In the genomic region with DNA sequence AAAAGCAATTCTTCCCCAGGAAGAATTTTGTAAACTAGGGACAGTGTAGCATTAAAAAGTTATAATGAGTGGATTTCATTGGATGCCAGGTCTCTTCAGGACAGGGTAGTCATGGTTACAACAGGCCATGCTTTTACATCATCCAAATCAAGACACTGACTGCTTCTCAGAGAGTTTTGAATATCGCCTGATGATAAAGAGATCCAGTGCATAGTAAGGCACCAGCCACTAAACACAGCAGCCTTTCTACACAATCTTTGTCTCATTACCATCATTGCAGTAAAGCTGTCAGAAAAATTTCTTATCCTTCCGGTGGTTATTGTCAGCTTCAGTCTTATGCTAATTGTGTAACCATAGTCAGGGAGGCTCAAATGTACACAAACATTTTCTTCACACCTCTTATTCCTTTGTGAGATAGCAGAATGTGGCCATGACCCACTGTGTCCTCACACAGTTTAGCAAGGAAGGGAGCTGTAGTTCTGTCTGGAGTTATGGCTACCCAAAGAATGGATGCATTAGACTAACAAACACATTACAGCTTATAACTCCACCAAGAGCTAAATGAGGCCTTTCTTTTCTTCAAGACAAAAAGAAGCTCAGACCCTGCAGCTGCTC, we compare ENCODE assay signal across 24 mouse cellular contexts.
DNase-seq lines count a peak whose midpoint lies in the region; ATAC-seq and TF ChIP-seq lines count a peak whose summit lies in the region.
"Had no signal": no experiment of that assay in that cellular context is flagged by ENCODE, and none has a peak within 500 bp of the region (broad histone marks: within the 10 kb centered on the region; RNA-seq: fewer than 3 reads in every experiment).

No protein-coding gene starts in this region.

- no peak for TF ChIP-seq POLR2A in kidney, adult 2 months (IDR thresholded peaks at IDR 0.05; ENCODE audit: low read depth, low read length)

- no peak for TF ChIP-seq CTCF in kidney, adult 2 months (conservative IDR thresholded peaks at IDR 0.05; ENCODE audit: insufficient read depth, insufficient read length, low read depth, low read length)

- 68% methylated on average over 2 of the region's 2 CpGs for WGBS in forebrain, embryonic 11.5 days
- 84% methylated on average over 2 of the region's 2 CpGs for WGBS in forebrain, embryonic 10.5 days
- WGBS in hindbrain, embryonic 12.5 days: 44% methylated on average over 2 of the region's 2 CpGs
- 34% methylated on average over 2 of the region's 2 CpGs for WGBS in hindbrain, embryonic 13.5 days
- 48% methylated on average over 2 of the region's 2 CpGs for whole genome bisulfite sequencing in neural tube, embryonic 11.5 days
- 73% methylated on average over 2 of the region's 2 CpGs for WGBS in kidney, adult 2 months

- no peak for DNase-seq in forebrain, embryonic 11.5 days (ENCODE audit: low spot score)
- no peak for DNase-seq in forebrain, embryonic 10.5 days (ENCODE audit: extremely low spot score, low spot score)
- DNase-seq in neural tube, embryonic 11.5 days (ENCODE audit: low spot score): no peak
- DNase-seq in neural tube, embryonic 10.5 days (ENCODE audit: extremely low spot score, low spot score): no peak
- no peak for DNase-seq in kidney, adult 2 months
- DNase-seq: adrenal gland, adult 8-10 months; cerebellum, adult 8-10 months; cerebellum, postnatal 25 days; heart, adult 2 months; kidney, adult 18-20 months; kidney, postnatal 36 days; layer of hippocampus, postnatal 36 days; left cerebral cortex, postnatal 4 days; liver, postnatal 0 days; lung, postnatal 36 days; thymus, postnatal 4 days had no signal

- ATAC-seq in forebrain, embryonic 11.5 days (replicated peaks; ENCODE audit: low FRiP score): peak; percentile 58; the same call in 1 of the 2 replicates
- ATAC-seq in hindbrain, embryonic 12.5 days (ENCODE audit: low FRiP score): peak; percentile 76
- ATAC-seq in hindbrain, embryonic 13.5 days (ENCODE audit: low FRiP score): no peak
- ATAC-seq in neural tube, embryonic 11.5 days (ENCODE audit: insufficient read depth, low FRiP score, low TSS enrichment): peak; percentile 78
- ATAC-seq: liver, embryonic 12.5 days; liver, postnatal 0 days had no signal

- H3K27ac ChIP-seq in forebrain, embryonic 11.5 days (ENCODE audit: low read depth, low read length): no peak overlapping the region
- no peak overlapping the region for H3K27ac ChIP-seq in forebrain, embryonic 10.5 days
- H3K27ac ChIP-seq in hindbrain, embryonic 12.5 days: no peak overlapping the region
- no peak overlapping the region for H3K27ac ChIP-seq in hindbrain, embryonic 13.5 days
- no peak overlapping the region for H3K27ac ChIP-seq in neural tube, embryonic 11.5 days (ENCODE audit: low read depth, low read length)
- H3K27ac ChIP-seq in kidney, adult 2 months (ENCODE audit: insufficient read depth, low read depth, low read length): no peak overlapping the region
- H3K27ac ChIP-seq: embryonic facial prominence, embryonic 12.5 days; heart, adult 2 months; layer of hippocampus, adult 2 months; liver, embryonic 12.5 days; neural tube, embryonic 13.5 days had no signal

- no peak overlapping the region for H3K9ac ChIP-seq in forebrain, embryonic 11.5 days (ENCODE audit: low read length)
- no peak overlapping the region for H3K9ac ChIP-seq in hindbrain, embryonic 12.5 days
- no peak overlapping the region for H3K9ac ChIP-seq in hindbrain, embryonic 13.5 days
- H3K9ac ChIP-seq in neural tube, embryonic 11.5 days (ENCODE audit: low read length): no peak overlapping the region
- H3K9ac ChIP-seq: embryonic facial prominence, embryonic 12.5 days; heart, embryonic 12.5 days; liver, embryonic 12.5 days; liver, postnatal 0 days; neural tube, embryonic 13.5 days had no signal

- no peak overlapping the region for H3K4me3 ChIP-seq in forebrain, embryonic 11.5 days (ENCODE audit: low read depth, low read length)
- no peak overlapping the region for H3K4me3 ChIP-seq in forebrain, embryonic 10.5 days
- no peak overlapping the region for H3K4me3 ChIP-seq in hindbrain, embryonic 12.5 days
- H3K4me3 ChIP-seq in hindbrain, embryonic 13.5 days: no peak overlapping the region
- H3K4me3 ChIP-seq in neural tube, embryonic 11.5 days (ENCODE audit: low read depth, low read length): no peak overlapping the region
- no peak overlapping the region for H3K4me3 ChIP-seq in kidney, adult 2 months (ENCODE audit: insufficient read depth, low read depth, low read length)
- H3K4me3 ChIP-seq: embryonic facial prominence, embryonic 12.5 days; heart, adult 2 months; heart, embryonic 12.5 days; layer of hippocampus, adult 2 months; liver, embryonic 12.5 days; neural tube, embryonic 13.5 days had no signal

- H3K27me3 ChIP-seq in forebrain, embryonic 11.5 days (ENCODE audit: control insufficient read depth, insufficient read depth, low read length): no peaks in the 10 kb centered on the region
- H3K27me3 ChIP-seq in forebrain, embryonic 10.5 days (ENCODE audit: poor library complexity, severe bottlenecking): no peaks in the 10 kb centered on the region
- H3K27me3 ChIP-seq in hindbrain, embryonic 12.5 days: no peaks in the 10 kb centered on the region
- no peaks in the 10 kb centered on the region for H3K27me3 ChIP-seq in hindbrain, embryonic 13.5 days
- H3K27me3 ChIP-seq in neural tube, embryonic 11.5 days (ENCODE audit: control insufficient read depth, insufficient read depth, low read length): no peaks in the 10 kb centered on the region
- no peaks in the 10 kb centered on the region for H3K27me3 ChIP-seq in kidney, adult 2 months (replicated peaks; ENCODE audit: control insufficient read depth, insufficient read depth, low read length)
- H3K27me3 ChIP-seq: embryonic facial prominence, embryonic 12.5 days; heart, embryonic 12.5 days; liver, embryonic 12.5 days had no signal

- no peak overlapping the region for H3K4me2 ChIP-seq in forebrain, embryonic 11.5 days (ENCODE audit: low read depth, low read length, severe bottlenecking)
- H3K4me2 ChIP-seq in hindbrain, embryonic 12.5 days (replicated peaks): no peak overlapping the region
- H3K4me2 ChIP-seq in hindbrain, embryonic 13.5 days: no peak overlapping the region
- H3K4me2 ChIP-seq in neural tube, embryonic 11.5 days (ENCODE audit: low read depth): no peak overlapping the region
- H3K4me2 ChIP-seq: embryonic facial prominence, embryonic 12.5 days; heart, embryonic 12.5 days; liver, embryonic 12.5 days; neural tube, embryonic 13.5 days had no signal

- H3K9me3 ChIP-seq in forebrain, embryonic 11.5 days (ENCODE audit: control insufficient read depth, low read length): no peaks in the 10 kb centered on the region
- no peaks in the 10 kb centered on the region for H3K9me3 ChIP-seq in forebrain, embryonic 10.5 days
- H3K9me3 ChIP-seq in hindbrain, embryonic 12.5 days (replicated peaks): no peaks in the 10 kb centered on the region
- H3K9me3 ChIP-seq in hindbrain, embryonic 13.5 days: no peaks in the 10 kb centered on the region
- H3K9me3 ChIP-seq in neural tube, embryonic 11.5 days (ENCODE audit: control insufficient read depth, low read length): no peaks in the 10 kb centered on the region
- H3K9me3 ChIP-seq: embryonic facial prominence, embryonic 12.5 days; G1E; heart, embryonic 12.5 days; liver, embryonic 12.5 days; neural tube, embryonic 13.5 days had no signal

- no peaks in the 10 kb centered on the region for H3K4me1 ChIP-seq in forebrain, embryonic 11.5 days (replicated peaks; ENCODE audit: control insufficient read depth, insufficient read depth, low read length)
- H3K4me1 ChIP-seq in forebrain, embryonic 10.5 days: no peaks in the 10 kb centered on the region
- no peaks in the 10 kb centered on the region for H3K4me1 ChIP-seq in hindbrain, embryonic 12.5 days
- H3K4me1 ChIP-seq in hindbrain, embryonic 13.5 days (replicated peaks): no peaks in the 10 kb centered on the region
- no peaks in the 10 kb centered on the region for H3K4me1 ChIP-seq in neural tube, embryonic 11.5 days (ENCODE audit: control insufficient read depth, insufficient read depth, low read length)
- no peaks in the 10 kb centered on the region for H3K4me1 ChIP-seq in kidney, adult 2 months (ENCODE audit: control insufficient read depth, insufficient read depth, low read length)
- H3K4me1 ChIP-seq: embryonic facial prominence, embryonic 12.5 days; liver, embryonic 12.5 days; neural tube, embryonic 13.5 days had no signal

- no peaks in the 10 kb centered on the region for H3K36me3 ChIP-seq in forebrain, embryonic 11.5 days (ENCODE audit: control insufficient read depth, insufficient read depth, low read length)
- no peaks in the 10 kb centered on the region for H3K36me3 ChIP-seq in forebrain, embryonic 10.5 days (replicated peaks)
- no peaks in the 10 kb centered on the region for H3K36me3 ChIP-seq in hindbrain, embryonic 12.5 days
- no peaks in the 10 kb centered on the region for H3K36me3 ChIP-seq in hindbrain, embryonic 13.5 days
- no peaks in the 10 kb centered on the region for H3K36me3 ChIP-seq in neural tube, embryonic 11.5 days (ENCODE audit: control insufficient read depth, insufficient read depth, low read length)
- no peaks in the 10 kb centered on the region for H3K36me3 ChIP-seq in kidney, adult 2 months (ENCODE audit: control insufficient read depth, insufficient read depth, low read length)
- H3K36me3 ChIP-seq: embryonic facial prominence, embryonic 12.5 days; G1E; heart, embryonic 12.5 days; liver, embryonic 12.5 days; neural tube, embryonic 13.5 days had no signal
